Mouse (Mus musculus) C2C12 (cell line): ENCODE measurements around the gene Dag1. TPM values are rescaled to one million over a fixed set of nuclear protein-coding genes. Genes with fewer than 3 reads are reported as not detected.

Source experiments
- H3K27me3 ChIP-seq: one replicate; pipeline ENCODE4 v1.6.1; 2011; ENCODE audit not compliant: control insufficient read depth, insufficient read depth, insufficient read length
- H3K36me3 ChIP-seq: one replicate; pipeline ENCODE4 v1.6.1; 2011; ENCODE audit not compliant: control insufficient read depth, insufficient read depth
- H3K4me3 ChIP-seq: one replicate; pipeline ENCODE4 v1.5.1; 2011; ENCODE audit warnings: mild to moderate bottlenecking, control low read depth; ENCODE audit not compliant: poor library complexity, insufficient read depth, severe bottlenecking
- H3K79me2 ChIP-seq: one replicate; pipeline ENCODE4 v1.6.1; 2011; ENCODE audit not compliant: control insufficient read depth, insufficient read depth
- H3K79me3 ChIP-seq: one replicate; pipeline ENCODE4 v1.6.1; 2011; ENCODE audit warnings: low read depth, control low read depth
- H3ac ChIP-seq: one replicate; pipeline ENCODE3; 2011; ENCODE audit warnings: low read depth; ENCODE audit not compliant: control insufficient read depth, insufficient read length
- CEBPB ChIP-seq: IDR thresholded peaks from one replicate; pipeline ENCODE4 v1.6.1; 2011; ENCODE audit warnings: low read depth, mild to moderate bottlenecking, control low read depth, moderate library complexity
- CTCF ChIP-seq: IDR thresholded peaks from one replicate; pipeline ENCODE4 v1.5.1; 2011; ENCODE audit not compliant: control insufficient read depth, insufficient read depth, insufficient read length
- FOSL1 ChIP-seq: IDR thresholded peaks from one replicate; pipeline ENCODE4 v1.8.0; 2011; ENCODE audit warnings: mild to moderate bottlenecking, low read length; ENCODE audit not compliant: poor library complexity, insufficient read depth, severe bottlenecking
- MAX ChIP-seq: IDR thresholded peaks from one replicate; pipeline ENCODE4 v1.6.1; 2011; ENCODE audit warnings: mild to moderate bottlenecking, control low read depth
- MYOD1 ChIP-seq: IDR thresholded peaks from one replicate; pipeline ENCODE4 v1.6.1; 2011; ENCODE audit warnings: low read depth; ENCODE audit not compliant: control insufficient read depth, insufficient read length
- MYOG ChIP-seq: IDR thresholded peaks from one replicate; pipeline ENCODE4 v1.6.1; 2011; ENCODE audit not compliant: control insufficient read depth, insufficient read length; ENCODE audit errors: extremely low read depth
- USF1 ChIP-seq: IDR thresholded peaks from one replicate; pipeline ENCODE4 v1.6.1; 2011; ENCODE audit warnings: low read depth, mild to moderate bottlenecking, control low read depth, moderate library complexity
- polyA plus RNA-seq: library from polyadenylated mRNA; unstranded; fragments of >200 nt; fragmentation: generic; extraction: Trizol; gene quantifications from one replicate; pipeline ENCODE4 v1.2.1, GENCODE M21; 2012; ENCODE audit warnings: missing spikeins

The Dag1 gene
- polyA plus RNA-seq, 1 experiment: 42.3 TPM

- Histone ChIP-seq H3ac (no peak overlapping the region), H3K79me2 (no peaks in the 10 kb centered on the region), H3K27me3 (peaks cover 35% of the 10 kb centered on the region), H3K4me3 (no peak overlapping the region), H3K36me3 (no peaks in the 10 kb centered on the region), H3K79me3 (no peaks in the 10 kb centered on the region)
- TF ChIP-seq FOSL1 (no peak), MYOD1 (no peak), MAX (no peak), CTCF (no peak), USF1 (no peak), MYOG (no peak), CEBPB (no peak)
Measured at GRCm38 (mm10) chr9:108182806-108183506, 80.8 kb downstream of the Dag1 start.

- no peak overlapping the region for H3ac ChIP-seq
- H3K27me3 ChIP-seq: peaks cover 9% of the 10 kb centered on the region
- no peaks in the 10 kb centered on the region for H3K79me3 ChIP-seq
- no peak overlapping the region for H3K4me3 ChIP-seq
- no peaks in the 10 kb centered on the region for H3K36me3 ChIP-seq
- H3K79me2 ChIP-seq: no peaks in the 10 kb centered on the region
- no peak for TF ChIP-seq CTCF
- TF ChIP-seq MAX: no peak
- no peak for TF ChIP-seq USF1
- no peak for TF ChIP-seq FOSL1
Measured at GRCm38 (mm10) chr9:108178391-108178790, 85.4 kb downstream of the Dag1 start.

GRCm38 (mm10) chr9:108175116-108175838 is 88.5 kb downstream of the Dag1 start:
- no peak overlapping the region for H3ac ChIP-seq
- H3K27me3 ChIP-seq: peaks cover 8% of the 10 kb centered on the region
- no peaks in the 10 kb centered on the region for H3K79me2 ChIP-seq
- TF ChIP-seq CEBPB: no peak
- TF ChIP-seq MAX: no peak
- TF ChIP-seq MYOG: no peak
- no peak for TF ChIP-seq USF1
- no peak for TF ChIP-seq CTCF
- no peak overlapping the region for H3K4me3 ChIP-seq
- H3K79me3 ChIP-seq: no peaks in the 10 kb centered on the region
- no peaks in the 10 kb centered on the region for H3K36me3 ChIP-seq

GRCm38 (mm10) chr9:108172777-108173350 is 90.9 kb downstream of the Dag1 start:
- Histone ChIP-seq H3K79me2 (no peaks in the 10 kb centered on the region), H3ac (no peak overlapping the region), H3K36me3 (no peaks in the 10 kb centered on the region), H3K27me3 (peaks cover 5% of the 10 kb centered on the region), H3K79me3 (no peaks in the 10 kb centered on the region), H3K4me3 (no peak overlapping the region)
- TF ChIP-seq FOSL1 (no peak), MYOG (no peak), MAX (no peak), CTCF (no peak), CEBPB (no peak), USF1 (no peak), MYOD1 (no peak)

- Histone ChIP-seq H3K36me3 (no peaks in the 10 kb centered on the region), H3K79me3 (no peaks in the 10 kb centered on the region), H3K79me2 (no peaks in the 10 kb centered on the region), H3ac (no peak overlapping the region), H3K4me3 (no peak overlapping the region), H3K27me3 (peaks cover 5% of the 10 kb centered on the region)
- no peak for TF ChIP-seq MYOD1
- no peak for TF ChIP-seq USF1
Measured at GRCm38 (mm10) chr9:108169751-108170150, 94.0 kb downstream of the Dag1 start.

GRCm38 (mm10) chr9:108165143-108165542 is 98.6 kb downstream of the Dag1 start:
- Histone ChIP-seq H3K79me2 (no peaks in the 10 kb centered on the region), H3K36me3 (no peaks in the 10 kb centered on the region), H3K79me3 (no peaks in the 10 kb centered on the region), H3K4me3 (no peak overlapping the region), H3K27me3 (peaks cover 1% of the 10 kb centered on the region), H3ac (no peak overlapping the region)
- TF ChIP-seq FOSL1 (no peak), MAX (no peak), USF1 (no peak)
